Mouse (Mus musculus) hindbrain, embryonic 16.5 days (tissue): Measurements from ENCODE around the gene Pcolce2. TPM values are rescaled to one million over a fixed set of nuclear protein-coding genes. Genes with fewer than 3 reads are reported as not detected.

Experiments used
- ATAC-seq: fragments of 200-750 bp; cut with Nextera tagmentation; 2 replicates; pipeline ENCODE4 v1.8.0; 2017; ENCODE audit warnings: moderate TSS enrichment, moderate library complexity
- H3K27ac ChIP-seq: fragments of 300-500 bp; sonication (generic); 2 replicates; pipeline ENCODE4 v1.5.1; 2014; ENCODE audit warnings: low read depth, mild to moderate bottlenecking, control low read depth, low read length, moderate library complexity
- H3K27me3 ChIP-seq: fragments of 300-500 bp; sonication (generic); replicated peaks from 2 replicates; pipeline ENCODE4 v1.6.1; 2014; ENCODE audit warnings: low read length; ENCODE audit not compliant: control insufficient read depth, insufficient read depth
- H3K36me3 ChIP-seq: fragments of 300-500 bp; sonication (generic); 2 replicates; pipeline ENCODE4 v1.6.1; 2014; ENCODE audit warnings: mild to moderate bottlenecking, low read length, moderate library complexity, mixed read lengths; ENCODE audit not compliant: control insufficient read depth, insufficient read depth
- H3K4me1 ChIP-seq: fragments of 300-500 bp; sonication (generic); 2 replicates; pipeline ENCODE4 v1.6.1; 2014; ENCODE audit warnings: low read depth, low read length; ENCODE audit not compliant: control insufficient read depth, insufficient read depth
- H3K4me2 ChIP-seq: fragments of 300-500 bp; sonication (generic); 2 replicates; pipeline ENCODE4 v1.6.1; 2014; ENCODE audit warnings: mild to moderate bottlenecking, low read length, control low read depth, moderate library complexity
- H3K4me3 ChIP-seq: fragments of 300-500 bp; sonication (generic); 2 replicates; pipeline ENCODE4 v1.5.1; 2014; ENCODE audit warnings: mild to moderate bottlenecking, low read length, control low read depth, moderate library complexity
- H3K9ac ChIP-seq: fragments of 300-500 bp; sonication (generic); 2 replicates; pipeline ENCODE4 v1.6.1; 2014; ENCODE audit warnings: low read depth, mild to moderate bottlenecking, control low read depth, low read length, moderate library complexity
- H3K9me3 ChIP-seq: fragments of 300-500 bp; sonication (generic); 2 replicates; pipeline ENCODE4 v1.6.1; 2014; ENCODE audit warnings: mild to moderate bottlenecking, low read length, moderate library complexity; ENCODE audit not compliant: control insufficient read depth
- WGBS: fragments of 180-500 bp; shearing (Covaris S2); extraction: QIAGEN DNeasy Blood & Tissue Kit; methylation state at CpG from one replicate; pipeline ENCODE4 v1.1.7; 2014; 5-methylcytosine and 5-hydroxymethylcytosine counted together
- polyA plus RNA-seq: library from polyadenylated mRNA; unstranded; fragments of >200 nt; fragmentation: Nextera tagmentation; extraction: Ambion mirVana; gene quantifications from 2 replicates; pipeline ENCODE4 v1.2.1, GENCODE M21; 2015

Pcolce2 gene
- polyA plus RNA-seq, 1 experiment from 2014 or later = 1.8 TPM

DNA sequence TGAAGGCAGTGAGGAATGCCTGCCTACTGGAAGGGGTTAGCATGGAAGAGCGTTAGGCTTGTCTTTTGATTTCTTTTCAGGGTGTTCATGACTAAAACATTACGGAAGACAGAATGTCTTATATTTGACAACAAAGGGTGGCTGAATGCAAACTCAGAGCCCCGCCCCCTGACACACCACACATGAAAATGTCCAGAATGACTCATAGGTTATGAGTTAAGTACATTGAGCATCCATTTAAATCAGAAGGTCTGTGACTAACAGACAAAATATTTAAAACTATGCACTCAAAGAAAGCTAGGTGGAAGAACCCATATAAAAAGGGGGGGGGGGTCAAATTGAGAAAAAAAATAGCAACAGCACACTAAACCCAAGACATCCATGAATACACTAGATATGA is 34.9 kb downstream of the Pcolce2 start:
- Histone ChIP-seq H3K27ac (no peak overlapping the region), H3K9ac (no peak overlapping the region), H3K9me3 (no peaks in the 10 kb centered on the region), H3K36me3 (no peaks in the 10 kb centered on the region), H3K4me1 (peaks cover 9% of the 10 kb centered on the region), H3K4me2 (no peak overlapping the region), H3K27me3 (no peaks in the 10 kb centered on the region), H3K4me3 (no peak overlapping the region)
- ATAC-seq = no peak
- 90% methylated on average over 3 of the region's 3 CpGs for WGBS

DNA sequence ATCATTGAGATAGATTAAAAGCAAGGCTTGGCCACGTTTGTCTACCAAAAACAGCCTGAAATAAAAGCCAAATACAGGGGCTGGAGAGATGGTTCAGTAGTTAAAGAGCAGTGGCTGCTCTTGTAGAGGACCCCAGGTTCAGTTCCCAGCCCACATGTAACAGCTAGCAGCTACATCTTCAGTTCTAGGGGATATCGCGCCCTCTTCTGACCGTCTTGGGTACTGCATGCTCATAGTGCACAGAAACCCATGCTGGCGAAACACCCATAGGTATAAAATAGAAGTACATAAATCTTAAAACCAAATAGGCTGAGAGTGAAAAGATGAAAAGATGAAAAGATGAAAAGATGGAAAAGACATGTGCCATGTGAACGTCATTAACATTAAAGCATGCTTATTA is 35.4 kb downstream of the Pcolce2 start:
- H3K9ac ChIP-seq = no peak overlapping the region
- no peak for ATAC-seq
- H3K4me3 ChIP-seq = no peak overlapping the region
- H3K27ac ChIP-seq = no peak overlapping the region
- no peaks in the 10 kb centered on the region for H3K36me3 ChIP-seq
- no peaks in the 10 kb centered on the region for H3K9me3 ChIP-seq
- 83% methylated on average over 6 of the region's 6 CpGs for WGBS
- H3K4me2 ChIP-seq = no peak overlapping the region
- H3K4me1 ChIP-seq = peaks cover 6% of the 10 kb centered on the region
- H3K27me3 ChIP-seq = no peaks in the 10 kb centered on the region

DNA sequence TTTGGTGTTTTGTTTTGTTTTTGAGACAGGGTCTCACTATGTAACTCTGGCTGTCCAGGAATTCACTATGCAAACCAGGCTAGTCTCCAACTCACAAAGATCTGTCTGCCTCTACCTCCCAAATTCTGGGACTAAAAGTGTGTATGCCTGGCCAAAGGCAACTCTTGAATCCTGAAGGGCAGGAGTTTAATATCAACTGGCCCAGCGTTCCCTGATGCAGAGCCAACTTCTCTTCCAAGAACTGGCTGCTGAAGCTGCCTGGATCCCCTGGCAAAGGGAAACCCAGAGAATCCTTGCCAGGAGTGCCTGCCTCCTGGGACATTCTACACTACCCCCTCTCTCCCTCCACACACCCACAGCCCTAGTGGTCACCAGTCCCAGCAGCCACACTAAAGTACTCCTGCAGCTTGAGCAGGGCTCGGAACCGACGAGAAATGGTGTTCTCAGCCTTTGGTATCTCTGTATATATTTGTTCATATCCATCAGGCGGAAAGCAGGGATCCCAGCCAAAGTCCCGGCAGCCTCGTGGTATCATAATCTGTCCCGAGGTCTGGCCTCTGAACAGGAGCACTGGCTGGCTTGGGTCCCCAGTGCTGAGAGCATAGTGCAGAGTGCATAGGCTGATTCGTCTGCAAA is 37.8 kb downstream of the Pcolce2 start:
- 64% methylated on average over 9 of the region's 9 CpGs for WGBS
- H3K4me1 ChIP-seq = no peaks in the 10 kb centered on the region
- H3K9ac ChIP-seq = no peak overlapping the region
- ATAC-seq = peak; percentile 92
- H3K9me3 ChIP-seq = no peaks in the 10 kb centered on the region
- no peak overlapping the region for H3K4me3 ChIP-seq
- H3K27me3 ChIP-seq = no peaks in the 10 kb centered on the region
- H3K4me2 ChIP-seq = peak overlapping the region; percentile 20; the same call in 1 of the 2 replicates
- H3K27ac ChIP-seq = no peak overlapping the region
- no peaks in the 10 kb centered on the region for H3K36me3 ChIP-seq

DNA sequence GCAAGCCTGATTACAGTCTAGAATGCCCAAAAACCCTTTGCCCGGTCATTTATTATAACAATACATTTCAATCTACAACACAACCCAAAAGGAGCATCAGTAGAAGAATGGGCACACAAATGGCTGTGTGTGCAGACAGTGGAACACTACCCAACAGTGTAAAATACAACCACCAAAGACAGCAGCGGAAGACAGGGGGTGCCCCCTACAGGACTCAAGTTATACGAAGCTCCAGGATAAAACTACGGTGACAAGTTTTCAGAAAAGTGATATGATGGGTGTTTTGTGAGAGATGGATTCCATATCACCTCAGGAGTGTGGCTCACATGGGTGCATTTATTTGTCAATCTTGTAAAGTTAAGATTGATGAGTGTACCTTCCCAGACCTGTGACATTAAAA is 38.6 kb downstream of the Pcolce2 start:
- WGBS = 95% methylated on average over 4 of the region's 4 CpGs
- Histone ChIP-seq H3K27ac (no peak overlapping the region), H3K9me3 (no peaks in the 10 kb centered on the region), H3K27me3 (no peaks in the 10 kb centered on the region), H3K4me3 (no peak overlapping the region), H3K36me3 (no peaks in the 10 kb centered on the region), H3K9ac (no peak overlapping the region), H3K4me2 (no peak overlapping the region), H3K4me1 (no peaks in the 10 kb centered on the region)
- no peak for ATAC-seq

DNA sequence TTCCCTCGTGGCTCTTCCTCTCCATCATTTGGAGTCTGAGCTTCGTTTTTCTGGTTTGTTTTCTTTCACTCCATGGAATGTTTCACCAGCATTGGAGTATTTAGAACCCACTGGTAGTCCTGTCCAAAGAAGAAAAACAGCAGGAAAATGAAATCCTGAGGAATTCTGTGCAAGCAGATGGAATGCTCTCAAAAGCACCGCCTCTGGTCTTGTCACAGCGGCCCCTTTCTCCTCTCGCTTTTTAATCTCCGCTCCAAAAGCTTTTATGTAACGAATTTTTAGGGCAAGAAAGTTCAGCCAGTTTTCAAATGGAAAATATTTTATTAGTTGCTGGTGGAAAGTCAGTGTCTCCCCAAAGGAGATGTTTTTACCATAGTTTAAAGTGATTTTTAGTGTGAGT is 42.6 kb downstream of the Pcolce2 start:
- Histone ChIP-seq H3K27ac (no peak overlapping the region), H3K4me2 (no peak overlapping the region), H3K4me3 (no peak overlapping the region), H3K9me3 (no peaks in the 10 kb centered on the region), H3K36me3 (no peaks in the 10 kb centered on the region), H3K9ac (no peak overlapping the region), H3K4me1 (no peaks in the 10 kb centered on the region), H3K27me3 (no peaks in the 10 kb centered on the region)
- ATAC-seq = no peak
- 75% methylated on average over 7 of the region's 7 CpGs for WGBS

DNA sequence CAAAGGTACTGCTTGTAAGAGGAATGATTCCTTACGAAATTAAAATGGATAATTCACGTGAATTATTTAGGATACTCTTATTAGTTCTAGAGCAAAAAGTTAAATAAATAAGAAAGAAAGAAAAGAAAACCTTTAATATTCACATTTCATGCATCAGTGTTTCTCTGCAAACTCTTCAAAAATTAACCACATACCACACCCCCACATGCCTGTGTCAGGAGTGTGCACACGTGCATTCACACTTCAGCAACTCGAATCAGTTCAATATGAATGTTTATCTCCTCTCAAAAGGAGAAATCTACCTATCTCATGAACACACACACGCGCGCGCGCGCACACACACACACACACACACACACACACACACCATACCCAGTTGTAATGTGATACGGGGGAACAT is 43.3 kb downstream of the Pcolce2 start:
- Histone ChIP-seq H3K9ac (no peak overlapping the region), H3K4me1 (no peaks in the 10 kb centered on the region), H3K27ac (no peak overlapping the region), H3K4me2 (no peak overlapping the region), H3K27me3 (no peaks in the 10 kb centered on the region), H3K4me3 (no peak overlapping the region), H3K9me3 (no peaks in the 10 kb centered on the region), H3K36me3 (no peaks in the 10 kb centered on the region)
- WGBS = 96% methylated on average over 11 of the region's 11 CpGs
- no peak for ATAC-seq

DNA sequence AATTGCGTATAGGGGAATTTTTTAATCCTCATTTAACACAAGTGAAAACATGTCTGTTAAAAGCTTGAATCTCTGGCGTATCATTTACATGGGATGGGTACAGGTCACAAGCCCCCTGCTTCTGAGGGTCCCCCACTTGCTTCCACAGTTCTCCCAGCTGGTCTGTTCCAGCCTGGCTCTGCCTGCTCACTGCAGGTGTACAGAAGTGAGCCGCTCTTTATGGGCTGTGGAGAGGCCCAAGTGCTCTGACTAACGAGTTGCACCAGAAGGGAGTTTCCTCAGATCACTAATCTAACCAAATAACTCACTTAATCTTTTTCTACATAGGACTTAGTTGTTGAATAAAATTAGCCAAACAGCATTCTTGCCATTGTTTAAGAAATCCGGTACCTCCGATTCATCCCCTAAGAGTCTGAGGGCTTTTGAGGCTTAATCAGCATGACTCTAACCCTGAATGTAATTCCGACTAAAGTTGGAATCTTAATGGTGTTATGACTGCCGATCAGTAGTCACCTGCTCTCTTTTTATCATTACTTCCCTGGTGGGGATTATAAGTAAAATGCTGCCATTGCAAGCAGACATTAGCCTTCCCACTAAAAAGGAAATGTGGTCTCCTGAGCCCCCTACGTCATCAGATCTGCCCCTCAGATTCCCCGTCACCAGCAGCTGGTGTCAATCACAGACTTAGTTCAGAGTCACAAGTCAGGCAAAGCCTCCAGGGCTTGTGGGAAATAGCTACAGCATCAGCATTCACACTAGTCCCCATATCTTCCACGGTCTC is 48.4 kb downstream of the Pcolce2 start:
- ATAC-seq = no peak
- H3K36me3 ChIP-seq = no peaks in the 10 kb centered on the region
- no peaks in the 10 kb centered on the region for H3K27me3 ChIP-seq
- H3K9me3 ChIP-seq = no peaks in the 10 kb centered on the region
- 54% methylated on average over 11 of the region's 11 CpGs for WGBS
- H3K4me2 ChIP-seq = no peak overlapping the region
- no peak overlapping the region for H3K9ac ChIP-seq
- no peaks in the 10 kb centered on the region for H3K4me1 ChIP-seq
- no peak overlapping the region for H3K4me3 ChIP-seq
- no peak overlapping the region for H3K27ac ChIP-seq

DNA sequence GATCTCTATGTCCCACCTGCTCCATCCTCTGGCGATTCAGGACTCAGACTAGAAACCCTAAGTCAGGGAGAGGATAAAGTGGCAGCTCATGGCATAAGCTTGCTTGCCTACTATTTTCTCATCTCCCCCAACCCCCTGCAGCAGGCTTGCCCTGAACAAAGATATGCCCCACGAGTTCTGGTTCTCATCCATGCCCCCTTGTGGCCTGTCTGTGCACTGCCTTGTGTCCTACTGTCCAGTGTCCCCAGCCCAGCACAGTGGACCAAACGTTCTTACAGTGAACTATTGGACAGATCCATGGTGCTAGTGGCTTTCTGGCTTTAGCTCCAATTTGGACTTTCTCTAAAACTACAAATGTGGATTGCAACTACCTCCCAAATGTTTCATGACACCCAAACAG is 50.7 kb downstream of the Pcolce2 start:
- H3K9me3 ChIP-seq = no peaks in the 10 kb centered on the region
- no peak overlapping the region for H3K27ac ChIP-seq
- H3K36me3 ChIP-seq = no peaks in the 10 kb centered on the region
- WGBS = 58% methylated on average over 3 of the region's 3 CpGs
- no peak for ATAC-seq
- H3K27me3 ChIP-seq = no peaks in the 10 kb centered on the region
- no peaks in the 10 kb centered on the region for H3K4me1 ChIP-seq
- H3K4me3 ChIP-seq = no peak overlapping the region
- H3K4me2 ChIP-seq = no peak overlapping the region
- H3K9ac ChIP-seq = no peak overlapping the region

DNA sequence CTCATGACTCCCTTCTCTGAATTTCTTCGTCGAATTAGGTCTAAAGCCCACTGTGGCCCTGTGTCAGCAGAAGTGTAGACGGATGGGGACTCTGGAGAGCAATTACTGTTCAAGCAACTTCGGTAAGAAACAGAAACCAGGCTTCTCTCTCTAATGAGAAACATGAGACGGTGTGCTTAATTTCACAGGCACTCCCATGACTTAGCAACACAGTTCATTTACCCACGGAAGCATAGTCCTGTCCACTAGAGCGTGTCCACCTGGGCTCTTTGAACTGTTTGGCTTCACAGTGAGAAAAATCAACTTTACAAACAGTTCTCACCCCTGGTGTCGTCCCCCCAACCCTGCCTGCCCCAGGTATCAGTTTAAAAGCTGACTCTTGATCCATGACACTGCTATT is 55.4 kb downstream of the Pcolce2 start:
- no peaks in the 10 kb centered on the region for H3K9me3 ChIP-seq
- no peaks in the 10 kb centered on the region for H3K36me3 ChIP-seq
- no peak overlapping the region for H3K27ac ChIP-seq
- no peaks in the 10 kb centered on the region for H3K27me3 ChIP-seq
- no peak overlapping the region for H3K4me2 ChIP-seq
- no peak overlapping the region for H3K9ac ChIP-seq
- 64% methylated on average over 8 of the region's 8 CpGs for WGBS
- ATAC-seq = 0 out of 2 replicates have a peak, but pooled peaks have one; percentile 27
- no peak overlapping the region for H3K4me3 ChIP-seq
- H3K4me1 ChIP-seq = no peaks in the 10 kb centered on the region
